Mouse (Mus musculus) forebrain, embryonic 10.5 days (tissue): Measurements from ENCODE around the gene Ptgis. TPM values are rescaled to one million over a fixed set of nuclear protein-coding genes. Genes with fewer than 3 reads are reported as not detected.

Experiments
- DNase-seq: peaks from one replicate; pipeline ENCODE4 v3.0.0-alpha.2; 2017; ENCODE audit warnings: low spot score; ENCODE audit errors: extremely low spot score
- H3K27ac ChIP-seq: fragments of 300-500 bp; sonication (generic); 2 replicates; pipeline ENCODE4 v1.5.1; 2016; ENCODE audit warnings: mild to moderate bottlenecking
- H3K27me3 ChIP-seq: fragments of 300-500 bp; sonication (generic); 2 replicates; pipeline ENCODE4 v1.6.1; 2016; ENCODE audit warnings: mild to moderate bottlenecking; ENCODE audit not compliant: poor library complexity, severe bottlenecking
- H3K36me3 ChIP-seq: fragments of 300-500 bp; sonication (generic); replicated peaks from 2 replicates; pipeline ENCODE4 v1.6.1; 2016; ENCODE audit warnings: mild to moderate bottlenecking, moderate library complexity
- H3K4me1 ChIP-seq: fragments of 300-500 bp; sonication (generic); 2 replicates; pipeline ENCODE4 v1.6.1; 2016
- H3K4me3 ChIP-seq: fragments of 300-500 bp; sonication (generic); 2 replicates; pipeline ENCODE4 v1.5.1; 2016; ENCODE audit warnings: mild to moderate bottlenecking, moderate library complexity
- H3K9me3 ChIP-seq: fragments of 300-500 bp; sonication (generic); 2 replicates; pipeline ENCODE4 v1.6.1; 2016; ENCODE audit warnings: mild to moderate bottlenecking, moderate library complexity
- WGBS: fragments of 180-500 bp; shearing (Covaris S2); methylation state at CpG from one replicate; pipeline ENCODE4 v1.1.7; 2016; 5-methylcytosine and 5-hydroxymethylcytosine counted together
- polyA plus RNA-seq: library from polyadenylated mRNA; unstranded; fragments of >200 nt; fragmentation: Nextera tagmentation; extraction: Ambion mirVana; gene quantifications from 2 replicates; pipeline ENCODE4 v1.2.1, GENCODE M21; 2016

Ptgis gene
- polyA plus RNA-seq, 1 experiment from 2014 or later = 13.5 TPM

DNA sequence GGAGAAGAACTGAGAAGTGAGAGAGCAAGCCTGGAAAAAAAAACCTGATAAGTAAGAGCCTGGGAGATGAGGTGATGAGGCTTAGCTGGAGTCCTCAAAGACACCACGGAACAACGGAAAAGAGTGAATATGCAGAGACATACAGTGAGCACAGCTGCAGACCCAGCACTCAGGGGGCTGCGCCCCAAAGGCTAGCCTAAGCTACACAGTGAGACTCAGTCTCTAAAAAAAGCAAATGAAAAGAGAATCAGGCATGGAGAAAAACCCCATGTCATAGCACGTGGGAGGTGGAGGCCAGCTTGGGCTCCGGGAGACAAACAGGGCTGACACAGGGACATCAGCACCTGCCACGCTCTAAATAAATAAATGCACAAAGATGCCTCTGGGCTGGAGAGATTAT is 14.4 kb upstream of the Ptgis start:
- Histone ChIP-seq H3K27ac (no peak overlapping the region), H3K4me3 (no peak overlapping the region), H3K36me3 (no peaks in the 10 kb centered on the region), H3K27me3 (no peaks in the 10 kb centered on the region), H3K9me3 (no peaks in the 10 kb centered on the region), H3K4me1 (peaks cover 32% of the 10 kb centered on the region)
- no peak for DNase-seq
- 85% methylated on average over 6 of the region's 6 CpGs for WGBS

- WGBS = 77% methylated on average over 7 of the region's 7 CpGs
- no peak overlapping the region for H3K27ac ChIP-seq
Measured at GRCm38 (mm10) chr2:167254185-167254584, 13.8 kb upstream of the Ptgis start.

DNA sequence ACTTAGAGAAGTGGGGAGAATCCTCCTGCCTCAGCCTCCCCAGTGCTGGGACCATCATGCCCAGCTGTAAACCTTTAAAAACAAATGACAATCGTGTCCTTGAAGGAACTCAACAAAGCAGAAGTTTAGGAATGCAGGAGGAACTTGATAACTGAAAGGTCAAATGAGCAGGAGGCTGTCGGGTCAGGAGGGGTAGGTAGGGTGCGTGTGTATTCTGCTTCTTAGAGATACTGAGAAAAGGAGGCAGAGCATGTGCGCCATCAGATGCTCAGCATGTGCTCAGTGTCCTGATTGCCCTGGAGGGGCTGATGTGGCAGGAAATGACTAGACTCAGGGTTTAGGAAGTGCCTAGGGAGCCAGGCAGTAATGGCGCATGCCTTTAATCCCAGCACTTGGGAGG is 13.1 kb upstream of the Ptgis start:
- no peak for DNase-seq
- 82% methylated on average over 5 of the region's 5 CpGs for WGBS
- no peak overlapping the region for H3K4me3 ChIP-seq
- H3K9me3 ChIP-seq = no peaks in the 10 kb centered on the region
- H3K36me3 ChIP-seq = no peaks in the 10 kb centered on the region
- H3K4me1 ChIP-seq = peaks cover 33% of the 10 kb centered on the region
- H3K27ac ChIP-seq = no peak overlapping the region
- no peaks in the 10 kb centered on the region for H3K27me3 ChIP-seq

More at GRCm38 (mm10) chr2:167254185-167254584, 13.8 kb upstream of the Ptgis start:
- Histone ChIP-seq H3K27me3 (no peaks in the 10 kb centered on the region), H3K36me3 (no peaks in the 10 kb centered on the region), H3K4me3 (no peak overlapping the region), H3K9me3 (no peaks in the 10 kb centered on the region), H3K4me1 (peaks cover 33% of the 10 kb centered on the region)
- DNase-seq = no peak

DNA sequence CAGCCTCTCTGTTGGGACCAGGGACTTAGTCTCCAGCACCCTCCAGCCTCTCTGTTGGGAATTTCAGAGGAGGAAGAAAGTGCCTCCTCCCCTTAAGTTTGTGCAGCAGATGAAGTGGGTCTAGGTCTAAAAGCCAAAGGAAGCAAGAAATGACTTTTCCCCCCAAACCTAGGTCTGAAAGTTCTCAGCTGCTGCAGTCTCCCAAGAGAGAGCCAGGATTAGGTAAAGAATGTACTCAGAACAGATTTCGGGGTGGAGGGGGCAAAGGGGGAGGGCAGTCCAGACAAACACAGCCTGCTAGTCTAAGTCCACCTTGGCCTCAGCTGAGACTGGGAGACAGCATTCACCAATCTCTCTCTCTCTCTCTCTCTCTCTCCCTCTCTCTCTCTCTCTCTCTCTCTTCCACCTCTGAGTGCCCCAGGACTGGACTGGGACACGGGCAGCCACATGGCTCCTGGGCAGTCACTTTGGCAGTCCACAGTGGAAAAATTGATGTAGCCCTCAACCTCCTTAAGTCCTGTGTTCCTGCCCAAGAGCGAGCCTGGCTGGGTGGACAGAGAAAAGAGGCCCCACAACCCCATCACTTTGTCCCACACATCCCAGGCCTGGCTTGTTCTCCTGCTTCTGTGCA is 11.8 kb upstream of the Ptgis start:
- H3K27ac ChIP-seq = peak overlapping the region; percentile 60
- H3K9me3 ChIP-seq = no peaks in the 10 kb centered on the region
- H3K27me3 ChIP-seq = no peaks in the 10 kb centered on the region
- WGBS = 53% methylated on average over 3 of the region's 3 CpGs
- H3K36me3 ChIP-seq = no peaks in the 10 kb centered on the region
- H3K4me1 ChIP-seq = peaks cover 39% of the 10 kb centered on the region
- H3K4me3 ChIP-seq = no peak overlapping the region
- DNase-seq = no peak

DNA sequence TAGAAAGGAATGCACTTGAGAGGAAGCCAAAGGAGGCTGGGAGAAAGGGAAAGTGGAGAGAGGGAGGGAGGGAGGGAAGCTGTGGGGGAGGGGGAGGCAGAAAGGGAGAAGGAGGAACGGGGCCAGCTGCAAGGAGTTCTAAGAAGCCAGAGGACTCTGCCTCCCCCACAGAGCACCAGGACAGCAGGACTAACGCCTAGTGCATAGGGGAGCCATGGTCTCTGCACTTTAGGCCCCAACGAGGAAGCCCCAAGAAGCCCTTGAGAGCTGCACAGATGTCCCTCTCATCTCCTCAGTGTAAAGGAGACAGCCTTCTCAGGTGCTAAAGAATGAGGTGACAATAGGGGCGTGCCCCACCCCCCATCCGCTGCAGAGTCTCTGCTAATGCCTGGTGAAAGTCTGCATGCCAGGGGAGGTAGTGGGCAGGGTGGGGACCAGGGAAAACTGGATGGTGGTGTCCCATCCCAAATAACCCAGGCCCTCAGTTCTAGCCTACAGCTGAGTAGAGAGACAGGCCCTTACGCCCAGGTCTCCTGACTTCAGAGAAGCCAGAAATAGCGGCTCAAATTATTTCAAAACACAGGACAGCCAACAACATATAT is 10.4 kb upstream of the Ptgis start:
- Histone ChIP-seq H3K27me3 (no peaks in the 10 kb centered on the region), H3K4me1 (peaks cover 39% of the 10 kb centered on the region), H3K9me3 (no peaks in the 10 kb centered on the region), H3K4me3 (no peak overlapping the region), H3K36me3 (no peaks in the 10 kb centered on the region), H3K27ac (peak overlapping the region; percentile 60)
- WGBS = 28% methylated on average over 7 of the region's 7 CpGs
- DNase-seq = no peak

GRCm38 (mm10) chr2:167250003-167250735 is 9.8 kb upstream of the Ptgis start:
- Histone ChIP-seq H3K9me3 (no peaks in the 10 kb centered on the region), H3K27ac (peak overlapping the region; percentile 60; the same call in 1 of the 2 replicates), H3K4me1 (peaks cover 39% of the 10 kb centered on the region), H3K27me3 (no peaks in the 10 kb centered on the region), H3K4me3 (no peak overlapping the region), H3K36me3 (no peaks in the 10 kb centered on the region)
- WGBS = 42% methylated on average over 11 of the region's 11 CpGs
- DNase-seq = no peak

- Histone ChIP-seq H3K27me3 (no peaks in the 10 kb centered on the region), H3K27ac (0 out of 2 replicates have a peak overlapping the region, but pooled peaks have one; percentile 0)
Measured at GRCm38 (mm10) chr2:167249591-167249990, 9.2 kb upstream of the Ptgis start.

DNA sequence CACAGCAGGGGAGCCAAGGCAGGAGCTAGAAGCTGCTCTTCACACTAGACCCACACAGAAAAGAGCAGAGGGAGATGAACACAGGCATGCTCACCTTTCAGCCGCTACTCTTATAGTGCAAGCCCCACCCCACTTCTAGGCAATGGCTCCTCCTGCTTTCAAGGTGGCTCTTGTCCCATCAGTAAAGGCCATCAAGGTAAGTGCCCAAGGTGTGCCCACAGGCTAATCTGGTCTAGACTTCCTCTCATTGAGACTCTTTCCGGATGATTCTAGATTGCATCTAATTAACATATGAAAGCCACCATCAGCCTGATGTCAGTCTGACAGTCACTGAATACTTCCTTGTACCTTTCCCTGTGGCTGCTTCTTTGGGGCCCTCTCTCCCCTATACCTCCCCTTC is 7.4 kb upstream of the Ptgis start:
- WGBS = 57% methylated on average over 2 of the region's 2 CpGs
- Histone ChIP-seq H3K4me1 (peaks cover 35% of the 10 kb centered on the region), H3K27ac (no peak overlapping the region), H3K9me3 (0 out of 2 replicates have a peak, but pooled peaks cover 7% of the 10 kb centered on the region), H3K36me3 (no peaks in the 10 kb centered on the region), H3K27me3 (no peaks in the 10 kb centered on the region), H3K4me3 (no peak overlapping the region)
- no peak for DNase-seq

More at GRCm38 (mm10) chr2:167249591-167249990, 9.2 kb upstream of the Ptgis start:
- H3K4me3 ChIP-seq = no peak overlapping the region
- 66% methylated on average over 3 of the region's 3 CpGs for WGBS
- DNase-seq = no peak
- no peaks in the 10 kb centered on the region for H3K36me3 ChIP-seq
- peaks cover 39% of the 10 kb centered on the region for H3K4me1 ChIP-seq
- H3K9me3 ChIP-seq = 0 out of 2 replicates have a peak, but pooled peaks cover 5% of the 10 kb centered on the region

DNA sequence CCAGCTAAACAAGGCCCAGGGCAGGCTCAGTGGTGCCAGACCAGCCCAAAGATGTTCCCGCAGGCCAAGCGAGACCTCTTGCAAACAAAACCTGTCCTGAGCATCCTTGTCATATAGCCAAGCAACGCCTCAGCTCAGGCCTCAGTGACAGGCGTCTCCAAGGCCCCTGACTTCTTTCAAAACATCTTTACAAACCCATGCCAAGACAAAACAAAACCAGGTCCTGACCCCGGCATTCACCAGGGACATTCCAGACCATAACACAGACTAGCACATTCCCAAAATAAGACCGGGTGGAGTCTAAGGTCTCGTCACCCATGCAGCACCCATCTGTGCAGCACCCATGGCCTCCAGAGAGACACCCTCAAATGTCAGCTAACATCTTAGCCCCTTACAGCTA is 6.3 kb upstream of the Ptgis start:
- 0 out of 2 replicates have a peak, but pooled peaks cover 7% of the 10 kb centered on the region for H3K9me3 ChIP-seq
- peaks cover 24% of the 10 kb centered on the region for H3K4me1 ChIP-seq
- WGBS = 84% methylated on average over 7 of the region's 7 CpGs
- no peak overlapping the region for H3K27ac ChIP-seq
- DNase-seq = no peak
- H3K36me3 ChIP-seq = no peaks in the 10 kb centered on the region
- H3K27me3 ChIP-seq = no peaks in the 10 kb centered on the region; the same call in 1 of the 2 replicates
- H3K4me3 ChIP-seq = no peak overlapping the region

DNA sequence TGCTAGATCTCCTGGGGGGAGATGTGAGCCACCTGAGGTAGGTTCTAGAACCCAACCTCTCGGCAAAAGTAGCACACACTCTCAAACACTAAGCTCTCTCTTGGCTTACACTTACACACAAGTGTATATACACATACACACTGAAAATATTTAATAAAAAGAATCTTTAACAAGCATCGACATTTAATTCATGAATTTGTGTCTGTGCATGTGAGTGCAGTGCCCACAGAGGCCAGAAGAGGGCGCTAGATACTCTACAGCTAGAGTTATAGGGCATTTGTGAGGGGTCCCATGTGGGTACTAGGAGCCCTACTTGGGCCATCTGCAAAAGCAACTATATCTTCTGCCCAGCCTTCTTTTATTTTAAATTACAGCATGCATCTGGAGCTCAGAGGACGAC is 4.5 kb upstream of the Ptgis start:
- Histone ChIP-seq H3K27ac (no peak overlapping the region), H3K4me1 (peaks cover 26% of the 10 kb centered on the region), H3K36me3 (no peaks in the 10 kb centered on the region), H3K9me3 (0 out of 2 replicates have a peak, but pooled peaks cover 7% of the 10 kb centered on the region), H3K27me3 (peaks cover 13% of the 10 kb centered on the region; the same call in 1 of the 2 replicates), H3K4me3 (no peak overlapping the region)
- 75% methylated on average over 4 of the region's 4 CpGs for WGBS
- DNase-seq = no peak

- 94% methylated on average over 4 of the region's 4 CpGs for WGBS
- Histone ChIP-seq H3K27me3 (peaks cover 13% of the 10 kb centered on the region; the same call in 1 of the 2 replicates), H3K4me3 (no peak overlapping the region), H3K9me3 (0 out of 2 replicates have a peak, but pooled peaks cover 7% of the 10 kb centered on the region), H3K36me3 (no peaks in the 10 kb centered on the region), H3K4me1 (peaks cover 32% of the 10 kb centered on the region), H3K27ac (no peak overlapping the region)
- no peak for DNase-seq
Measured at GRCm38 (mm10) chr2:167243831-167244563, 3.6 kb upstream of the Ptgis start.

DNA sequence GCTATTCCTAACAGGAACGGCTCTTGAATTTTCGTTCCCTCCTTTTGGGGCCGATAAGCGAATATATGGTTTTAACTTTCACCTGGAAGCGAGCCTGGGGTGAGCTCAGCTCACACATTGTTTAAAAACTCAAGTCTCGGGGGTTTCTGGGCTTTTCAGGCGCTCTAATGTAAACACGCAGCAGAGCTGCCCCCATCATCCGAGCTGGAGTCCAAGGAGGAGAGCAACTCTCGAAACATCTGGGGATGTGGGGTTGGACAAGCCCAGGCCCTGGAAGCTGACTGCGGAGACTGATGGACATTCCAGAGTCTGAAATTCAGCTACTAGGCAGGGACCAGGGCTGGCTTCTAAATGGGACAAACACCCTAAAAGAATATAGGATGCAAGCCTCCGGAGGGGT is 1.1 kb downstream of the Ptgis start:
- Histone ChIP-seq H3K9me3 (no peaks in the 10 kb centered on the region), H3K36me3 (no peaks in the 10 kb centered on the region), H3K27ac (peak overlapping the region; percentile 87; the same call in 1 of the 2 replicates), H3K4me3 (peak overlapping the region; percentile 64), H3K27me3 (peaks cover 13% of the 10 kb centered on the region; the same call in 1 of the 2 replicates), H3K4me1 (peaks cover 42% of the 10 kb centered on the region)
- DNase-seq = no peak
- 23% methylated on average over 12 of the region's 12 CpGs for WGBS
